Mouse (Mus musculus): Measurements from ENCODE around the gene Nxph2. TPM values are rescaled to one million over a fixed set of nuclear protein-coding genes. Genes with fewer than 3 reads are reported as not detected.
A peak's percentile ranks its signal among the peaks of the same experiment; 100 is the strongest.
"Not testable (repeated sequence)": the region's sequence is repeated elsewhere in the genome, so short reads cannot be mapped to it uniquely, and the experiment has no call there.

The Nxph2 gene
- total RNA-seq (2022) = 1 to 10 TPM; 1.1 to 1.8 (median 1.3) TPM

DNA sequence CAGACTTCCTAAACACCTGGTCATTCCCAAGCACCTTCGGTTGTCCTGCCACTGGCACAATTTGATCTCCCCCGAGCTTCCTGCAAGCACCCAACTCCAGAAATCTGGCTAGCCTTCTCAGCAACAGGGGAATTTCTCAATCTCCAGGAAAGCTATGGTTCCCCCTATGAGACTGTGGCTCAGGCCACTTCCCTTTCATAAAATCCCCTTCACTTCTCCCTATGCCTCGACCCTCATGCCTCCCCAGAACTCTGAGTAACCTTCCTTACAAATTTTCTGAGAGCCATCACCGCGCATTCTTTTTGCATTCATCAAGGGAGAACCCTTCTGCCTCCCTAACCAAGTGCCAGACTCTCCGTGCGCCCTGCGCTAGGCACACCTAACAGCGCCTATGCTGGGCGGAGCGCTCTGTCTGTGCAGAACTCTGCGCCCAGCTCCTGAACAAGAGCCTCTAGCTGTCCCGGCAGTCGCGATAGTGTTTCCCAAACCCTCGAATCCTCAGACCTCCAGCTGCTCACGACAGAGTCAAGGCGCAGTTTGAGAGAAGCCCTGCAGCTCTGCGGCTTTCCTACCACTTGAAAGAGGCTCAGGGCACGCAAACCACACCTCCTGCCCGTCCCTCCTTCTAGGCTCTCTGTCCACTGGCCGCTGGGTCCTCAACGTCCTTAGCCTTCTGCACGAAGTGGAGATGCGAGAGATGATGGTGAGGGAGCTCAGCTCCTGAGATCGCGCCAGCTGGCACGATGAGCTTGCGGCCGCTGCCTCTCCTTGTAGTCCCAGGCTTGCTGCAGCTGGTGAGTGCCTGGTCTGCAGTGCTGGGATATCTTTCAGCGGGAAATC, at the start of gene Nxph2:
Gene Nxph2 (plus strand): TSS at position 501 of the 840 bp plus-strand sequence.
- DNase-seq (ENCODE audit: low spot score in 2 of 2) = peak; percentile 2 to 7

DNA sequence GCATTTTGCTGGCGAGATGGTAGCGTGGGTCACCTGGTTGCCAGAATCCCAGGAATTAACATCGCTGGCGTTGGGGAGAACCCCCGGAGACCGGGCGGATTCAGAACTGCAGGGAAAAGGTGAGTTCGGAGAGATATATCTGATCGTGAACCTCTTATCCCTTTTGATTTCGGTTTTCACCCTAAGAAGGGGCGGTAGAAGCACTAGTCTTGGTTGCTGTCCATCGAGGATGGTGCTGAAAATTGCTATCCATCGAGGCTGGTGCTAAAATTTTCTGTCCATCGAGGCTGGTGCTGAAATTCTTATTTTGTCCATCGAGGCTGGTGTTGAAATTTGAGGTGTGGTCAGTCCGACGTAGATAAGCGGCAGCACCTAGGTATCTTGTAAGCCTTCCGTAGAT, 30.1 kb upstream of the Nxph2 start:
- DNase-seq (ENCODE audit: low spot score in 2 of 2) = not testable (repeated sequence)

DNA sequence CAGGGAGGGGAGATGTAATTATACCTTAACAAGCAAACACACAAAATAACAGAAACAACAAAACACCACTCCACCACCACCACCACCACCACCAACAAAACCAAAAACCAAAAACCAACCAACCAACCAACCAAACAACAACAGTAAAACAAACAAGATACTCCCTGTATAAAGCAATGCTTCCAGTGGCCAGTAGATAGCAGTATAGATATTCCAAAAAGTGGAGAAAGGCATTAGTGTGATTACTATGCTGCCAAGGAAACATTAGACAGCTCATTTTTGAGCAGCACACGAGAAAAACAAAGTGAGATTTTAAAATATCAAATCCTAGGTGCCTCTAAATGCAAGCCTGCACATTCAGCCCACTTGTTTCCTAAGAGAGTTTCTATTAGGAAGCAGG, 6.2 kb upstream of the Nxph2 start:
- DNase-seq (ENCODE audit: low spot score in 2 of 2) = no peak

Other genes with a start within 250 kb of the Nxph2 start
- gene Mastl, start 165.2 kb upstream of the Nxph2 start, total RNA-seq (2022) = 1 to 10 TPM in 1 of 4 experiments, under 1 TPM in 3; 0.51 to 1.3 (median 0.74) TPM
- 100 to 1,000 TPM in 1 of 4 experiments, 10 to 100 TPM in 3; 81.0 to 100 (median 92.3) TPM for gene Yme1l1, start 164.9 kb upstream of the Nxph2 start, total RNA-seq (2022)
- under 1 TPM in 2 of 4 experiments, not detected in 2; 0.18 to 0.27 TPM for gene 4931423N10Rik, start 113.8 kb upstream of the Nxph2 start, total RNA-seq (2022)